Mouse (Mus musculus): ENCODE measurements around the gene Nudcd3.

Nudcd3 gene

DNA sequence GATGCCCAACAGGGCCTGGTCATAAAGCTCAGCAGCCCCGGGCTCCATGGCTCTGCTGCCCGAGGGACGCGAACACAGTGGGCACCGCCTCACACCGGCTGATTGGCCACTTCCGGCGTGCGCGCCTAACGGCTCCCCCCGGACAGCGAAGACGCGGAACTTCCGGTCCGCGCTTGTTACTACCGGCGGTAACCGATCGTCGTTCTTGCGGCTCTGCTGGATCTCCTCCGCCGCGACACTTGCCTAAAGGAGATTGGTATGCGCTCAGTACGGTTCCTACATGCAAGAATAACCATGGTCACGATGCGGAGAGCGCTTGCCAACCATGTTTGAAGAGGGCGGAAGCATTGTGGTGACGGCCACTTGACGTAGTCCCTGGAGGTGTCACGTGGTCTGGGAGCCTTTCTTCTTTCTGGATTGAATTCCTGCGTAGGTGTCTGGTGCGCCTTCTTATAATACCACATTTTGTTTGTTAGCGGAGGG is at the start of gene Nudcd3:
TSS of gene Nudcd3 (minus strand) at position 329 of the 483 bp plus-strand sequence.
- peak; percentile 92 for DNase-seq (ENCODE audit: extremely low read depth, insufficient read length, low spot score)

GRCm38 (mm10) chr11:6244707-6245106 is 44.5 kb upstream of the Nudcd3 start:
- DNase-seq (ENCODE audit: extremely low read depth, insufficient read length, low spot score), result no peak

- no peak for DNase-seq (ENCODE audit: extremely low read depth, insufficient read length, low spot score)
Observed at GRCm38 (mm10) chr11:6233025-6233424, 32.8 kb upstream of the Nudcd3 start.

GRCm38 (mm10) chr11:6230012-6230411 is 29.8 kb upstream of the Nudcd3 start, which contains the start of gene Npc1l1:
TSS of gene Npc1l1 (minus strand) at chr11:6230143.
- DNase-seq (ENCODE audit: extremely low read depth, insufficient read length, low spot score), result no peak

GRCm38 (mm10) chr11:6224541-6225229 is 24.5 kb upstream of the Nudcd3 start:
- DNase-seq (ENCODE audit: extremely low read depth, insufficient read length, low spot score), result no peak

DNA sequence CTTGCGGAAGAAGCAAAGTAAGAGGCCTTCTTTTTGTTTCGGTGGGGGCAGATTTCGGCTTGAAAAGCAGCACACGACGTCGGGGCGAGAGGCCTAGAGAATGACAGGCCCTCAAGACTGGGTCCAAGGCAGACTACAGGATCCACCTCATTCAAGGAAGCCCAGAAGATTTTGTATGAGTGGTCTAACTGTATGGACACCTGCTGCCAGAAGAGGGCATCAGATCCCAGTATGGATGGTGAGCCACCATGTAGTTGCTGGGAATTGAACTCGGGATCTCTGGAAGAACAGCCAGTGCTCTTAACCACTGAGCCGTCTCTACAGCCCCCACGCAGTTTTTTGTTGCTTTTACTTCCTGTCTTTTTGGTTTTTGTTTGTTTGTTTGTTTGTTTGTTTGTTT is 22.0 kb upstream of the Nudcd3 start:
- DNase-seq (ENCODE audit: extremely low read depth, insufficient read length, low spot score), result no peak

DNA sequence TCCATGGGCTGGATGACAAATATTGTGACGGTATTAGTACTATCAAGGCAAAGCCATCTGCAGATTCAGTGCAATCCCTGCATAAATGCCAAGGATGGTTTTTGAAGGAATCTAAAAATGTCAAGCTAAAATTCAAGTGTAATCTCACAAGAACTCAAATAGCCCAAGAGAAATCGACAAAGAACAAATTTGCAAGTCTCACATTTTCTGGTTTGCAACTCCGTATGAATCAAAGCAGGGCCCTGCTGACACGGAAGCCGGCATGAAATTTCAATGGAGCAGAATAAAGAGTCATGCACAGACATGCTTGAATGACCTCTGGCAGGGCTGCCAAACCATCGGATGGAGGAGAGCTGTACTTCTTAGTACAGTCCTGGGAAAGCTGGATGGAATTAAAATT is 19.8 kb upstream of the Nudcd3 start:
- no peak for DNase-seq (ENCODE audit: extremely low read depth, insufficient read length, low spot score)

DNA sequence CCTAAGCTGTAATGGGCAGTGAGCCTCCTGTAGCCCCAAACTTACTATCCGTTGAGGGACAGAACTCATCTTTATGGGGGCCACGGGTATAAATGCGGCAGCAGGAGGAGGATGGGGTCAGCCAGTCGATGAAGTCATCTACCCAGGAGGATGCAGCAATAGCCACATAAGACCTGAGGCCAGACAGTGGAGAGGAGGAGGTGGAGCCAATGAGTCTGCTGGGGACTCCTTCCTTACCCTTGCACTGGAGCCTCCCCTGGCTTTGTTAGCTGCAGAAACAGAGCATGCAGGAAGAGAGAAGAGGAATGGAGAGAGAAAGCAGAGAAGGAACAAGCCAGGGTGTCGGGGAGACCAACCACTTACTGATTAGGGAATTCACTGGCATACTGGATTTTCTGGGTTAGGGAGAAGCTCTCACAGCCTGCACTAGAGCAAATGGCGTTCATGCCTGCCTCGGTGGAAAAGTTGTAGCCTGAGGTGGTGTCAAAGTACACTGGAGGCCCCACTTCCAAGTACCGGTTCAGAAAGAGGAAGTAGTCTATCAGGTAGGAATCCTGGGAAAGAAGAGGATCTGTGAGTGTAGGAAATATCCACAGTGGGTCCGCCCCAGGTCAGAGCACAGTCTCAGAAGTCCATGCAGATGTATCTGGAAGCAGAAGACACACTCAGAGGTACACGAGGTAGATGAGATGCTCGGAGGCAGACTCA is 18.1 kb upstream of the Nudcd3 start:
- no peak for DNase-seq (ENCODE audit: extremely low read depth, insufficient read length, low spot score)

DNA sequence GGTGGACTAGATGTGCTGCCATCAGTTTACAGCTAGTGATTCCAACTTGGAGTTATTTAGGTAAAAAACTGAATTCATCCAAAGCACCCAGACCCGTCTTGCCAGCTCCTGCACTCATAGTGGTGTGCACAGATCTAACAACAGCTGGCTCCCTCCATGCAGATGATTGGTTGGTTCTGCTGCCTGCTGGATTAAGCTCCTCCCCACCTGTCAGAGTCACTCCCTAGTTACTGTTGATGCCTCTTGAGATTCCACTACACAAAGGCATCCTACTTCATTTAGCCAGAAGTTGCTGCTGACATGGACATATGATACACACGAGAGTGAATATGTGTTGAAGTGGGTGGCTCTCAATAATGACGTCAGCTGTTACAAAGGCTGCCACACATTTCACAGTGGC is 16.6 kb upstream of the Nudcd3 start:
- DNase-seq (ENCODE audit: extremely low read depth, insufficient read length, low spot score), result no peak

GRCm38 (mm10) chr11:6208158-6208557 is 7.9 kb upstream of the Nudcd3 start:
- no peak for DNase-seq (ENCODE audit: extremely low read depth, insufficient read length, low spot score)

- no peak for DNase-seq (ENCODE audit: extremely low read depth, insufficient read length, low spot score)
Observed at GRCm38 (mm10) chr11:6207090-6207489, 6.9 kb upstream of the Nudcd3 start.

DNA sequence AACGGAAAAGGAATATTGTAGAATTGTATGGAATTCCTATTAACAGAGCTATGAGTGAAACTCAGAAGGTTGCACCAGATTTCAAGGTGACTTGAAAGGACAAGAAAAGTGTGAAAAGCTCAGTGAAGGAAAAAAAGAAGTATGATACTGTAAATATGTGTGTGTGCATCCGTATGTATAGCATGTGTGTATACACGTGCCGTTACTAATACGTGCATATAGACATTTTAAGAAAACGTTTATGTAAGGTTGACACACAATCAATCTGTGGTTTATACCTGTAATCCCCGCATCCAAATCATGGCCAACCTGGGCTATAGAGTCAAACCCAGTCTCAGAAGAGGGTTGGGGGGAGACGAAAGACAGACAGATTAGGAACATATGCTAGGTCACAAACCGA is 355 bp upstream of the Nudcd3 start:
- DNase-seq (ENCODE audit: extremely low read depth, insufficient read length, low spot score), result no peak

GRCm38 (mm10) chr11:6199410-6200086 is 667 bp downstream of the Nudcd3 start, which contains the start of gene A730071L15Rik:
TSS of gene A730071L15Rik (plus strand) at chr11:6200029.
- no peak for DNase-seq (ENCODE audit: extremely low read depth, insufficient read length, low spot score)

- no peak for DNase-seq (ENCODE audit: extremely low read depth, insufficient read length, low spot score)
Observed at GRCm38 (mm10) chr11:6198449-6198848, 1.8 kb downstream of the Nudcd3 start.

- no peak for DNase-seq (ENCODE audit: extremely low read depth, insufficient read length, low spot score)
Observed at GRCm38 (mm10) chr11:6196780-6197179, 3.4 kb downstream of the Nudcd3 start.

- peak; percentile 76 for DNase-seq (ENCODE audit: extremely low read depth, insufficient read length, low spot score)
Observed at GRCm38 (mm10) chr11:6187878-6188277, 12.3 kb downstream of the Nudcd3 start.

DNA sequence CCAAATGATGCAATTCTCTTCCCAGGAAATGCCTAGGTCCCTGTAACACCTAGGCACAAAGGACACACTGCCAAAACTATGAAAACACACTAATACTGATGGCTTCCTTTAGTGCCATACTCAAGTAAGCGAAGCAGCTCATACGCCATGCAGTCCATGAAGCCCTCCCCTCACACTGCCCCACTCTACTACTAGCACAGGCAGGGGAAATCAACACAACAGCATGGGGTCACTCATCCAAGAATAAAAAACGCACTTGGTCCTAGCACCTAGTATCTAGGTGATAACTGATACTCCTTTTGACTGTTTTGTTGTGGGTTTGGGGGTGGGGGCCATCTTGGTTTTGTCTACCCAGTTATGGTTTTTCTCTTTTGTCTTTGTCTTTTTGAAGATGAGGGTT is 12.8 kb downstream of the Nudcd3 start:
- DNase-seq (ENCODE audit: extremely low read depth, insufficient read length, low spot score), result no peak

- DNase-seq (ENCODE audit: extremely low read depth, insufficient read length, low spot score), result no peak
Observed at GRCm38 (mm10) chr11:6184202-6184935, 15.8 kb downstream of the Nudcd3 start.

DNA sequence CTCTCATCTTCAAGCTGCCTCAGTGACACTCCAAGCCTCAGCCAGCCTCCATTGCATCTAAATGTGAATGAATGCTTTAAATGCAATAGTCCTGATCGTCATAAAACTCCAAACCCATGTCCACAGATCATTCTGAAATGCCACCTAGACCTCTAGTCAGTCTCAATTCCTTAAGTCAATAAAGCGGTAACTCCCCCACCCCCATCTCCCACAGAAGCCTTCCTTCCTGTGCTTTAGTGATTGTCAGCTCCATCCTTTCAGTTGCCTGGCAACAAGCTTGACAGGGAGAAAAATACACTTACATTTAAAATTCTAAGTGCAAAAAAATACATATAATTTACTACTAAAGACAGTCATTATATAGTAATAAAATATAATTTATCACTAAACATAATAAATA is 17.0 kb downstream of the Nudcd3 start:
- DNase-seq (ENCODE audit: extremely low read depth, insufficient read length, low spot score), result no peak

DNA sequence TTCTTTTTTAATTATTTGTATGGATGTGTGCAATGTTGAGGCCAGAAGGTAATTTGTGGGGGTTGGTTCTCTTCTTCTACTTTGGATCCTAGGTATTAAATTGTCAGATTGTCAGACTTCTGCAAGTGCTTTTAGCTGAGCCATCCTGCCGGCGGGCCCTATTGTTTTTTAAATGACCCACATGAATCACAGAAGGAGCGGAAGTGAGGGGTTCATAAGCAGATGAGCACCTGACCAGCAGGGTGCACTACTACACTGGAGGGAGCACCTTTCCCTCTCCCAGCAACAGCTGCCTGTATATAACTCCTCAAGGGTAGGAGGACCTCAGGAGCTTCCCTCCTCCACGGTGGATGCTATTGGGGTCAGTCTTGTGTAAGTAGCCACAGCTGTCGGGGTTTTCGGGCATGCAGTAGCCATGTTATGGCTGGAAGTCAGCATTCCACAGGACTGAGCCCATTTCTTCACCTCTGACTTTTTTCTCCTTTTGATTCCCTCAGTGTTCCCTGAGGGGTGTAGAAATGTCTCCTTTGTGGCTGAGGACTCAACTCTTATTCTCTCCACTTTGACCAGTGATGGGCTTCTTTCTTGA is 19.3 kb downstream of the Nudcd3 start:
- DNase-seq (ENCODE audit: extremely low read depth, insufficient read length, low spot score), result no peak

Data from 3134 (cell line).